Mouse (Mus musculus) hindbrain, embryonic 12.5 days (tissue): ENCODE data around the gene Olfr180. TPM values are rescaled to one million over a fixed set of nuclear protein-coding genes. Genes with fewer than 3 reads are reported as not detected.

Experiments used
- ATAC-seq: fragments of 200-750 bp; cut with Nextera tagmentation; 2 replicates; pipeline ENCODE4 v1.8.0; 2017; ENCODE audit warnings: moderate TSS enrichment; ENCODE audit not compliant: low FRiP score
- H3K27ac ChIP-seq: fragments of 300-500 bp; sonication (generic); 2 replicates; pipeline ENCODE4 v1.5.1; 2016; ENCODE audit warnings: mild to moderate bottlenecking
- H3K27me3 ChIP-seq: fragments of 300-500 bp; sonication (generic); 2 replicates; pipeline ENCODE4 v1.6.1; 2016; ENCODE audit warnings: mild to moderate bottlenecking
- H3K36me3 ChIP-seq: fragments of 300-500 bp; sonication (generic); 2 replicates; pipeline ENCODE4 v1.6.1; 2016; ENCODE audit warnings: mild to moderate bottlenecking
- H3K4me1 ChIP-seq: fragments of 300-500 bp; sonication (generic); 2 replicates; pipeline ENCODE4 v1.6.1; 2016
- H3K4me2 ChIP-seq: fragments of 300-500 bp; sonication (generic); replicated peaks from 2 replicates; pipeline ENCODE4 v1.6.1; 2016; ENCODE audit warnings: mild to moderate bottlenecking
- H3K4me3 ChIP-seq: fragments of 300-500 bp; sonication (generic); 2 replicates; pipeline ENCODE4 v1.5.1; 2016; ENCODE audit warnings: mild to moderate bottlenecking
- H3K9ac ChIP-seq: fragments of 300-500 bp; sonication (generic); 2 replicates; pipeline ENCODE4 v1.6.1; 2016; ENCODE audit warnings: mild to moderate bottlenecking, moderate library complexity
- H3K9me3 ChIP-seq: fragments of 300-500 bp; sonication (generic); replicated peaks from 2 replicates; pipeline ENCODE4 v1.6.1; 2016; ENCODE audit warnings: mild to moderate bottlenecking
- WGBS: fragments of 180-500 bp; shearing (Covaris S2); methylation state at CpG from one replicate; pipeline ENCODE4 v1.1.7; 2016; 5-methylcytosine and 5-hydroxymethylcytosine counted together
- polyA plus RNA-seq: library from polyadenylated mRNA; unstranded; fragments of >200 nt; fragmentation: Nextera tagmentation; extraction: Ambion mirVana; gene quantifications from 2 replicates; pipeline ENCODE4 v1.2.1, GENCODE M21; 2016

Olfr180 gene
- polyA plus RNA-seq, result not detected in 2 replicates

DNA sequence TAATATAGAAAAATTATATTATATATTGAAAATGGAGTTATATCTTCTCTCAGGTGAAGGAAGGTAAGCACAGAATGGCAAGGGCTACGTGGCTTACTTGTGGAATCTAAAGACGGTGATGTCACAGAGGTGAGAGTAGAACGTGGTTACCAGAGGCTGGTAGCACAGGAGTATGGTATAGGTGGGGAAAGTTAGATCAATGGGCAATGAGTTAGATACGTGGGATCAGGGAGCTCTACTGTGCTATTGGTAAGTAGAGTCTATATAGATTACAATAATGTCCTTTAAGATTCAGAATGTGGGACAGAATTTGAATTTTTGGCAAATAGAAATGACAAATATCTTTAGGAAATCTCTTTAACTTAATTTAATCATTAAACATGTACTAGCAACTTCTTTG is at the start of gene Olfr180:
Gene Olfr180, minus strand, starts transcription at position 101 of the 400 bp plus-strand sequence.
- no peak for ATAC-seq
- Histone ChIP-seq H3K27me3 (no peaks in the 10 kb centered on the region), H3K4me2 (no peak within 1 kb of the TSS), H3K4me1 (no peaks in the 10 kb centered on the region), H3K9ac (no peak within 1 kb of the TSS), H3K9me3 (no peaks in the 10 kb centered on the region), H3K4me3 (no peak within 1 kb of the TSS), H3K27ac (no peak within 1 kb of the TSS), H3K36me3 (no peaks in the 10 kb centered on the region)
- WGBS, result 87% methylated on average over 4 of the region's 4 CpGs

DNA sequence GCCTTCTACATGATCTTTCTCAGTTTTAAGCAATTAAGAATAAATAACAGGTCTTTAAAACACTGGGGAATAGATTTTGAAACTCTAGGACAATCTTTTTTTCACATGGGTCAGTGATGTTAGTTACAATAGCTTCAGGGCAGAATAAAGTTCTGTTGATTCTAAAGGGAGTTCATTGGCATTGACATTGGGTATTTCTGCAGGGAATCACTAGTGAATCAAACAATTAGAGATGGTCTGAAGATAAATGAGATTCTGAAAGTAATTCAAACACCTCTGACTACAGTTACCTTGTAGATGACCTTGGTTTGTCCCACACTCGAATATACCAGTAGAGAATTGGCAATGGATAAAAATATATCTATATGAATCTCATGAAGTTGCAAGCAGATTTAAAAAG is 537 bp downstream of the Olfr180 start, which contains the start of gene Olfr181:
Gene Olfr181, minus strand, starts transcription at position 101 of the 400 bp plus-strand sequence.
- ATAC-seq, result no peak
- H3K4me2 ChIP-seq, result no peak within 1 kb of the TSS
- 57% methylated on average over 1 of the region's 1 CpGs for WGBS
- no peaks in the 10 kb centered on the region for H3K4me1 ChIP-seq
- no peak within 1 kb of the TSS for H3K27ac ChIP-seq
- H3K9me3 ChIP-seq, result no peaks in the 10 kb centered on the region
- no peaks in the 10 kb centered on the region for H3K27me3 ChIP-seq
- H3K36me3 ChIP-seq, result no peaks in the 10 kb centered on the region
- H3K4me3 ChIP-seq, result no peak within 1 kb of the TSS
- H3K9ac ChIP-seq, result no peak within 1 kb of the TSS

DNA sequence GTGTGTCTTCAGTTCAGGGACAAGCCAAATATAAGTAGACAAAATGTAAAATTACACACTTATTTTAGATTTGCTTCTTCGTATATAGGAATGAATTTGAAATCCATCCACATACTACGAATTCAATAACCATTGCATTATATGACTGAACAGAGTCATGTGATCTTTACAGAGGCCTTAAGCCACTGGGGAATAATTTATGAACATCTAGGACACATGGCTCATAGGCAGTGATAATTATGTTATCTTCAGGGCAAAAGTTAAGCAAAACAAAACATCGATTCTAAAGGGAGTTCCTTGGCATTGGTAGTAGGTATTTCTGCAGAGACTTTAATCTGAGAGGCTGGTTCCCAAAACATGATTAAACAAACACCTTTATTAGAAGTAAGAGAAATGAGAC is 37.2 kb downstream of the Olfr180 start, which contains the start of gene Olfr178:
Gene Olfr178, minus strand, starts transcription at position 101 of the 400 bp plus-strand sequence.
- H3K36me3 ChIP-seq, result no peaks in the 10 kb centered on the region
- no peaks in the 10 kb centered on the region for H3K9me3 ChIP-seq
- ATAC-seq, result no peak
- H3K4me1 ChIP-seq, result no peaks in the 10 kb centered on the region
- no peak within 1 kb of the TSS for H3K9ac ChIP-seq
- H3K4me3 ChIP-seq, result no peak within 1 kb of the TSS
- H3K27me3 ChIP-seq, result no peaks in the 10 kb centered on the region
- H3K27ac ChIP-seq, result no peak within 1 kb of the TSS
- no peak within 1 kb of the TSS for H3K4me2 ChIP-seq
- 95% methylated on average over 3 of the region's 3 CpGs for WGBS

DNA sequence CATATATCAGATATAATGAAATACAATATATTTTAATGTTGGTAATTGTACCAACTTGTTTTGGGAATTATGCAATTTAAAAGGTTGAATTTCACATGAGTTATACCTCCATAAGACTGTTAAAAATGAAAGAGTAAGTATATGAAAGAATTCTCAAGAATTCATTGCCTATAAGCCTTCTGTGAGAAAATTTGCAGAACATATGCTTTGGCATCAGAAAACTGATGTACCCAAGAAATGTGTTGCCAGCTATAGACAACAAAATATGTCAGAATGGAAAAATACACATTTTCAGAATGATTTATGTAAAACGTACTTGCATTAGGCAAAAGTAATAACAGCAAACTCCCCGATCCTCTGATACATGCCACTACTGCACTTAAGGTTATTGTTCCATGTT is 44.8 kb downstream of the Olfr180 start:
- H3K27ac ChIP-seq, result no peak overlapping the region
- no peaks in the 10 kb centered on the region for H3K36me3 ChIP-seq
- ATAC-seq, result no peak
- H3K4me3 ChIP-seq, result no peak overlapping the region
- no peaks in the 10 kb centered on the region for H3K27me3 ChIP-seq
- no peak overlapping the region for H3K4me2 ChIP-seq
- no peak overlapping the region for H3K9ac ChIP-seq
- 90% methylated on average over 2 of the region's 2 CpGs for WGBS
- H3K4me1 ChIP-seq, result no peaks in the 10 kb centered on the region
- no peaks in the 10 kb centered on the region for H3K9me3 ChIP-seq

DNA sequence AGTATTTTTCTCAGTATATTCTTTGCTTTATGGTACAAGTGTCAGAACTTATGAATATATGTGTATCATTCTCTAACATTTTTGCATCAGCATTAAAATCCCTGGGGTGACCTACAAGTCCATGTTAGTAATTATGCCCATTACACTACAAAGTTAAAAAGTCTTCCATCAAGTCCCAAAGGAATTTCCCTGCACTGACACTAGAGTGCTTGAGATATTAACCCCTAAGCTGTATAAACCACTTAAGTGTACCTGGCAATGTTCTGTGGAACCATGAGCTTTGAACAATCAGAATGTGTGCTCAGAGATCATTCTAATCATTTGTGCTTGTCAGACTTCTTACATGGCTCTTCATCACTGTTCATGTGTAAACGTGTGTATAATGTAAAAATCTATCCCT is 54.5 kb downstream of the Olfr180 start, which contains the start of gene Olfr177:
Gene Olfr177, minus strand, starts transcription at position 101 of the 400 bp plus-strand sequence.
- Histone ChIP-seq H3K9me3 (no peaks in the 10 kb centered on the region), H3K27ac (no peak within 1 kb of the TSS), H3K27me3 (no peaks in the 10 kb centered on the region), H3K9ac (no peak within 1 kb of the TSS), H3K36me3 (no peaks in the 10 kb centered on the region), H3K4me1 (no peaks in the 10 kb centered on the region), H3K4me3 (no peak within 1 kb of the TSS), H3K4me2 (no peak within 1 kb of the TSS)
- no peak for ATAC-seq
- 67% methylated on average over 1 of the region's 1 CpGs for WGBS

Other genes starting within 250 kb of the Olfr180 start
- gene Gpr15, start 210.3 kb downstream of the Olfr180 start, polyA plus RNA-seq, result not detected in 2 replicates
- gene Cldnd1, start 201.5 kb downstream of the Olfr180 start, polyA plus RNA-seq, result 120 and 133 TPM in 2 replicates
- not detected in 2 replicates for gene Olfr172, start 166.2 kb downstream of the Olfr180 start, polyA plus RNA-seq
- not detected in 2 replicates for gene Olfr173, start 129.1 kb downstream of the Olfr180 start, polyA plus RNA-seq
- gene Olfr175-ps1, start 102.6 kb downstream of the Olfr180 start, polyA plus RNA-seq, result not detected in 2 replicates
- not detected in 2 replicates for gene Olfr177, start 54.6 kb downstream of the Olfr180 start, polyA plus RNA-seq
- not detected in 2 replicates for gene Olfr178, start 37.3 kb downstream of the Olfr180 start, polyA plus RNA-seq
- not detected in 2 replicates for gene Olfr181, start 637 bp downstream of the Olfr180 start, polyA plus RNA-seq
- gene Olfr183, start 66.0 kb upstream of the Olfr180 start, polyA plus RNA-seq, result not detected in 2 replicates
- not detected in 2 replicates for gene Olfr186, start 100.9 kb upstream of the Olfr180 start, polyA plus RNA-seq
- gene Olfr187, start 110.4 kb upstream of the Olfr180 start, polyA plus RNA-seq, result not detected in 2 replicates
- gene Olfr190, start 148.6 kb upstream of the Olfr180 start, polyA plus RNA-seq, result not detected in 2 replicates
- not detected in 2 replicates for gene Olfr191, start 160.4 kb upstream of the Olfr180 start, polyA plus RNA-seq
- not detected in 2 replicates for gene Olfr193, start 182.5 kb upstream of the Olfr180 start, polyA plus RNA-seq
- gene Olfr194, start 191.7 kb upstream of the Olfr180 start, polyA plus RNA-seq, result not detected in 2 replicates
- gene Olfr195, start 217.7 kb upstream of the Olfr180 start, polyA plus RNA-seq, result not detected in 2 replicates
- gene Olfr196, start 241.1 kb upstream of the Olfr180 start, polyA plus RNA-seq, result not detected in 2 replicates